Comparison of ENCODE assay signal across 23 mouse cellular contexts in genomic region chr6:128722959-128723358, GRCm38 (mm10). TPM values are rescaled to one million over a fixed set of nuclear protein-coding genes. Genes with fewer than 3 reads are reported as not detected.
"Had no signal": no experiment of that assay in that cellular context is flagged by ENCODE, and none has a peak within 500 bp of the region (broad histone marks: within the 10 kb centered on the region; RNA-seq: fewer than 3 reads in every experiment).

Klrb1 (minus strand) TSS chr6:128723059.

- H3K27me3 ChIP-seq: neural tube, embryonic 12.5 days; neural tube, embryonic 13.5 days; neural tube, embryonic 15.5 days; stomach, embryonic 15.5 days had no signal

- H3K4me1 ChIP-seq: neural tube, embryonic 12.5 days; neural tube, embryonic 13.5 days; neural tube, embryonic 15.5 days; stomach, embryonic 15.5 days had no signal

- H3K36me3 ChIP-seq: neural tube, embryonic 12.5 days; neural tube, embryonic 13.5 days; neural tube, embryonic 15.5 days; stomach, embryonic 15.5 days had no signal

- H3K4me3 ChIP-seq: neural tube, embryonic 12.5 days; neural tube, embryonic 13.5 days; neural tube, embryonic 15.5 days; stomach, embryonic 15.5 days had no signal

- H3K27ac ChIP-seq: neural tube, embryonic 12.5 days; neural tube, embryonic 13.5 days; neural tube, embryonic 15.5 days; stomach, embryonic 15.5 days; stomach, postnatal 0 days had no signal

- DNase-seq: retina, postnatal 1 day; right cerebral cortex, adult 18-20 months; right cerebral cortex, postnatal 14 days; right cerebral cortex, postnatal 25 days; right cerebral cortex, postnatal 4 days; spleen, adult 18-20 months; thymus, adult 18-20 months; thymus, adult 2 months; thymus, postnatal 14 days; thymus, postnatal 25 days; thymus, postnatal 36 days; thymus, postnatal 4 days had no signal

RNA-seq across cellular contexts. Expression of gene Klrb1, which starts in this region (rescaled TPM):
- polyA plus RNA-seq: neural tube, embryonic 11.5 days; neural tube, embryonic 12.5 days; small intestine, adult 2 months; stomach, embryonic 14.5 days; stomach, embryonic 15.5 days; stomach, embryonic 16.5 days; stomach, postnatal 0 days; thymus, adult 2 months; thymus, postnatal 0 days; urinary bladder, adult 2 months had no signal
